Mouse (Mus musculus) large intestine, adult 2 months (tissue): Measurements from ENCODE around the gene Taf13. TPM values are rescaled to one million over a fixed set of nuclear protein-coding genes. Genes with fewer than 3 reads are reported as not detected.
"Not testable (repeated sequence)": the region's sequence is repeated elsewhere in the genome, so short reads cannot be mapped to it uniquely, and the experiment has no call there.

Source experiments
- DNase-seq: peaks from one replicate; pipeline ENCODE4 v3.0.0-alpha.2; 2012; ENCODE audit warnings: low read depth, low spot score
- WGBS: fragments of 180-500 bp; shearing (Covaris S2); methylation state at CpG from one replicate; pipeline ENCODE4 v1.1.7; 2018; 5-methylcytosine and 5-hydroxymethylcytosine counted together
- polyA plus RNA-seq: library from polyadenylated mRNA; depleted of rRNA; stranded (reverse); fragments of >200 nt; gene quantifications from 2 replicates; pipeline ENCODE4 v1.2.3, GENCODE M21; 2012; rRNA removed

Gene Taf13
- polyA plus RNA-seq = 4.3 and 4.6 TPM in 2 replicates

DNA sequence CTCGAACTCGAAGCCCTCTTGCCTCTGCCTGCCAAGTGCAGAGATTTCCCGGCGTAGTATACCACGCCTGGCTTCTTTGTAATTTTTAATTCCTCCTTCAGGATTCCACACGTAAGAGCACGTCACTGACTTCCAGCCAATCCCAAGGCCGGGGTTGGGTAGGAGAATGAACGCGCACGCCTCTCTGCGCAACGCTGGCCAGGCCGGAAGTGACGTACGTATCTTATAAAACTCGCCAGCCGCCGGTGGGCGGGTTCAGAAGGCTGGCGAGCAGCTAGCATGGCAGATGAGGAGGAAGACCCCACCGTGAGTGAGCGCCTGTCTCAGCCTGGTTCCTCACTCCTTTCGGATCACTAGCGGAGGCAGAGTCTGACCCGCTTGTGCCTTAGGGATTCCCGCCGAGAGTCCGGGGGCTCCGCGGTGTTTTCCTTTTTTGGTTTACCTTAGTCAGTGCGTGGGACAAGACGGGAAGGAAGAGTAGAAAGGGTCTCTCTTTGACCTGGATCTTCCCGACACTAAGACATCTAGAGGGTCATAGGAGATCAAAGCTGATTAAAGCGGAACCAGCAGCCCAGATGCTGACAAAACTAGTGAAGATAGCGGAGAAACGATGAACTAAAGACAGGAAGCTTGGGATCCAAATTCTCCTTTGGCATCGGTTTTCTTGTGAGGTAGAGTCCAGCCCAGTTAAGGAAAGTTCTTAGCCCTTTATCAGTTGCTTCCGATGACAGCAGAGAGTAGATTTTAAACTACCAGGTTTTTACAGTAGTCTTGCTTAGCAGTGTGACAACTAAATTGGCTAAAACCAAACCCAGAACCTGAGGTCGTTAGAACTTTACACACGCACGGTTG lies at the start of gene Taf13:
Gene Taf13 (plus strand): TSS at position 256 of the 852 bp plus-strand sequence.
- under 1% methylated on average over 42 of the region's 42 CpGs for WGBS
- DNase-seq = peak; percentile 97

GRCm38 (mm10) chr3:108523415-108523814 lies 48.1 kb upstream of the Taf13 start:
- 85% methylated on average over 4 of the region's 4 CpGs for WGBS
- DNase-seq = no peak

GRCm38 (mm10) chr3:108528489-108528888 lies 43.0 kb upstream of the Taf13 start:
- no peak for DNase-seq
- 95% methylated on average over 8 of the region's 8 CpGs for WGBS

DNA sequence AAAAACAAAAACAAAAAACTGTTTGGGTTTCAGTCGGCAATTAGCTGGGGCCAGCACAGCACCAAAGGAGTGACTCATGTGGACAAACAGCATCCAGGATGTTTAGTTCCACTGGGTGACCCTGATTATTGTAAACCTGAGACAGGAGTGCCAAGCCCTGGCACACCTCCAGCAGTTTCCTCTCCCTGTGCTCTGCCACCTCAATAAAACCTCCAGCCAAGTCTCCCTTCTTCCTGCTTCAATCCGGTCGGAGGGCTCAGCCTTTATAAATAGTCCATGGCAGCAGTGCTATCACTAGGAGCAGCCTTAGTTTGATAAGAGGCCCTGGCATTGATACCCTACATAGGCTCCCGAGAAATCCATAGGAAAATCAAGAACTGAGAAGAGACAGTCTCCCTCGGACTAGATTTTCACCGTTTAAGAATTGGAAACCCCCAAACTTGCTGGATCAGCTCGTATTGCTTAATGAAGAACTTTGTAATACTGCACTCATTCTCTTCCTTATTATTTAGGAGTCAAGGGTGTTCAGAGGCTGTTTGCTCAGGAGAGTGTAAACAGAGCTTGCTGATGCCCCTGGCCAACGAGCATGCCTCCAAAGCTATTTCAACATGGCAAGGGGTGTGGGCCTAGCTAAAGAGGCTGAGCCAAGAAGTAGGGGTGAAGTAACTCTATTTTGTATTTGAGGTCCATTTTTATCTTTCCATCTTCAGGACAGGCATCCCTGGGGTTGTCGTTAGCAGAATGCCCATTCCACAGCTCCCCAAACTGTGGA lies 38.2 kb upstream of the Taf13 start:
- WGBS = 25% methylated on average over 9 of the region's 9 CpGs
- DNase-seq = peak; percentile 93

GRCm38 (mm10) chr3:108533951-108534350 lies 37.5 kb upstream of the Taf13 start, which contains the start of gene 1700013F07Rik:
Gene 1700013F07Rik (plus strand): TSS chr3:108534150.
- no peak for DNase-seq
- 43% methylated on average over 6 of the region's 6 CpGs for WGBS

GRCm38 (mm10) chr3:108535896-108536516 lies 35.5 kb upstream of the Taf13 start:
- 9% methylated on average over 15 of the region's 15 CpGs for WGBS

GRCm38 (mm10) chr3:108536517-108537260 lies 34.8 kb upstream of the Taf13 start, which contains the start of gene 5330417C22Rik:
Gene 5330417C22Rik (minus strand): TSS chr3:108536536.
- no peak for DNase-seq
- WGBS = under 1% methylated on average over 34 of the region's 35 CpGs

More at GRCm38 (mm10) chr3:108535896-108536516, 35.5 kb upstream of the Taf13 start:
- no peak for DNase-seq

DNA sequence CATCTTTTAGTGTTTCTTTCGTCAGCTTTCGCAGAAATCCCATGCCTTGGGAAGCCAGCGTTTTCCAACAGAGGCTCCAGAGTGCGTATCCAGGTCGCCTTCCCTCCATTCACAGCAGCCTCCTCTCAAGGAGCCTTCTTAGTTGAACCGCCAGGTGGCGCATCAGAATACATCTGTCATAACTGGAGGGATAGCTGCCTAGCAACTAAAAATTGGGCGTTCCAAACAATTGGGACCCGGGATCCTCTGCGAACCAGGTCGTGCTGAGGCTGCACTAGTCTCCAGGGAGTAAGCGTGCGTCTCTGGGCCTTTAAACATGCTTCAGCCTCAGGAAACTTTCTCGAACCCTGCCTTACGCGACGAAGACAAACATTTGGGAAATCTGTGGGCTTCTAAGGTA lies 34.2 kb upstream of the Taf13 start:
- 6% methylated on average over 17 of the region's 17 CpGs for WGBS
- no peak for DNase-seq

DNA sequence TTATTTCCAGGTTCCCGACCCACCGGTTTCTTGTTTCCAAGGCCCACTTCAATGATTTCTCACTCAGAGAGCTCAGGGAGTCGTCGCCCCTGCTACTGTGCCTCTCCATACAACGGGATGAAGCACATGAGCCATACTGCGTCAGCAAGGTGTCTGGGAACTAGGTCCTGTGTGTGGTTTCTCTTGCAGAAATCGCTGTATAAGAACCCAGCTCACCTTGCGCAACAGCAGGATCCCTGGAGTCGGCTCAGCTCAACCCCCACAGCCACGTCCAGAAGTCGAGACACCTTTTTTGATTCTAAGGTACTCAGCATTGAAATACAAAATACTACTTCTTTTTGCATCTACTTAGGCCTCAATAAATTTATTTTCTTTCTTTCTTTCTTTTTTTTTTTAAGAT lies 29.2 kb upstream of the Taf13 start:
- WGBS = 85% methylated on average over 11 of the region's 11 CpGs
- no peak for DNase-seq

DNA sequence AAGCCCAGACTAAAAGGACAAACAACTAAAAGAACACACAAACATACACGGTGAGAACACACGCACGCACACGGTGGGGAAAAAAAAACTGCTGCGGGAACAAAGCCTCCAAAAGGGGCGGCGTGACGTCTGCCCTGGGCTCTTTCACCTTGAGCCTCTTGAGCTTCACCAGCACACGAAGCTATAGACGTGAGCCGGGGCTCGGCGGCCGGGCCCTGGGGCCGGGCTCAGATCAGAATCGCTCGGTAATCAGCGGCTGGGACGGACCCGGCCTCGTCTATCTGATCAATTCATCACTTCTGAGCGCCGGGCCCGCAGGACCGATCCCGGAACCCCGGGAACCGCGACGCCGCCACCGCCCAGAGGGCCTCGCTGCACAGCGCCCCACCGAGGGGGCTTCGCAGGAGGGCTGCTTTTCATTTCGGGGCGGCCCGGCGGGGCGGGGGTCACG lies 17.4 kb upstream of the Taf13 start:
- WGBS = under 1% methylated on average over 42 of the region's 42 CpGs
- no peak for DNase-seq

- DNase-seq = peak; percentile 92
- WGBS = 16% methylated on average over 22 of the region's 22 CpGs
Observed at GRCm38 (mm10) chr3:108554587-108555312, 16.7 kb upstream of the Taf13 start.

- no peak for DNase-seq
- 94% methylated on average over 4 of the region's 4 CpGs for WGBS
Observed at GRCm38 (mm10) chr3:108557888-108558287, 13.6 kb upstream of the Taf13 start.

DNA sequence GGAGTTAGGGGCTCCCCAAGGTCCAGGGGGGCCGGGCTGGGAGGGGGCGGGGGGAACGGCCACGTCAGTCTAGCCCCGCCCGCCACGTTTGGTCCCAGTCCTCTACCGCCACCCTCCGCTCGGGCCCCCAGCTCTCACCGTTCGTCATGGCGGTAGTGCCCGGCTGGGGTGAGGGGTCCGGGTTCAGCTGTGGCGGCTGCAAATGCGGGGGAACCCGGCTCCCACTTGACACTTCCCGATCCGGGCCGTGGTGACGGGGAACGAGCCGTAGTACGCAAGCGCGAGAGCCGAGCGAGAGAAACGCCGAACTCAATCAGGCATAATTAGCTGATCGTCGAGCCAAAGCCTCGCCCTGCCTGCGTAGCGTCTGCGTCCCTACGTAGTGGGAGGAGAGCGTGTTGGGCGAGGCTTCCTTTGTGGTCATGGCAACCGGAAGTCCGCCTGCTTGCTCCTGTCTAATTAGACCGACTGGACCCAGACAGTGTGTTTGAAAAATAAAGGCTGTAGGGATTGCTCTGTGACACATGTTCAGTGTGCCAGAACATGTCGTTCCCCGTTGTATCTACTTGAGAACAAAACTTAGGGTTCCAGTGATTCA lies 9.3 kb upstream of the Taf13 start, which contains the start of gene Tmem167b:
Gene Tmem167b (minus strand): TSS at position 334 of the 598 bp plus-strand sequence.
- peak; percentile 96 for DNase-seq
- WGBS = under 1% methylated on average over 45 of the region's 45 CpGs

DNA sequence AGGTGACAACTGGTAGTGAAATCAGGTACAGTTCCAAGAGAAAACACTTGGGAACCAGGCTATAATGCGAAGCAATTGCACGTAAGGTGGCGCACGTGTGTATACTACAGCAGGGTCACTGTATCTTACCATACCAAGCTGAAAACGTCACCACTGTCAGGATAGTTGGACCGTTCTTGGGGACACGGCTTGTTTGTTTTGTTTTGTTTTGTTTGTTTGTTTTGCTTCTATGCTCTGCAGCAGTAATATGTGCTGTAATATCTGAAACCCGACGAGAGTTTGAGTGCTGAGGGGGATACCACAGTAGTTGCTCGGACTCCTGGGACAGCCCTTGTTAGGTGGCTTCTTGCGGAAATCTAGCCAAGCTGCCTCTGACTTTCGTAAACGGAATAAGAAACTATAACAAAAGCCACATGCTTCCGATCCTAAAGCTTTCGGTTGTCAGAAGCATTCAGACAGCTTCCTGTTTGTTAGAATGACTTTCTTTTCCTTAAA lies 8.7 kb upstream of the Taf13 start:
- 1% methylated on average over 15 of the region's 15 CpGs for WGBS
- DNase-seq = no peak

DNA sequence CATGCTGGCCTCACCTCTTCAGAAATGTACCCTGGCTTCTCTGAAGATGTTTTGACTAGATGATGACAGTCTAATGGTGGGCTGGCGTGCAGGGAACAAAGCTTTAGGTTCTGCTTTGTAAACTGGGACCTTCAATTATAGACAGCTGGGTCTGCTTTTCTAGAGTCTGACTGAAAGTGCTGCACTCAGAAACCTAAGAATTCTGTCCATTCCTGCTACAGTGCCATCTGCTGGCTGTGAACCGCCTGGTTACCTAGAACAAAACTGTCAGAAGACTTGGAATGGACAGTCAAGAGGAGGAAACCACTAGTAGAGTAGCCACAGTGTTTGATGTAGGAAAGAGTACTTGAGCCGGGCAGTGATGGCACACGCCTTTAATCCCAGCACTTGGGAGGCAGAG lies 8.2 kb upstream of the Taf13 start:
- 4% methylated on average over 4 of the region's 4 CpGs for WGBS
- peak; percentile 88 for DNase-seq

GRCm38 (mm10) chr3:108567990-108568877 lies 3.3 kb upstream of the Taf13 start:
- WGBS = 62% methylated on average over 15 of the region's 15 CpGs

DNA sequence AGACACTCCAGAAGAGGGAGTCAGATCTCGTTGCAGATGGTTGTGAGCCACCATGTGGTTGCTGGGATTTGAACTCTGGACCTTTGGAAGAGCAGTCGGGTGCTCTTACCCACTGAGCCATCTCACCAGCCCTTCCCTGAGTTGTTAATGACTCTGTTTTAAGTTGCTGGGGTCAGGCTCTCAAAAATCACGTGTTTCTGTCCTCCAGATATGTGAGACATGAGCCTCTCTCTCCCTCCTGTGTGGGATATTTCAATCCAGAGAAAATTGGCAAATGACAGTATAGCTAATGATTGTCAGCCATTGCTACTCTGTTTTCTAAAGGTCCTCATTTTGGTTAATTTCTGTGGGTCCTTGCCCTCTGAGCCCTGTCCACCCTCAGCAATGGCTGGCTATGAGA lies 1.9 kb upstream of the Taf13 start:
- WGBS = 28% methylated on average over 3 of the region's 3 CpGs
- not testable (repeated sequence) for DNase-seq

More at GRCm38 (mm10) chr3:108567990-108568877, 3.3 kb upstream of the Taf13 start:
- no peak for DNase-seq
